Mouse (Mus musculus): ENCODE measurements around the gene Enthd1. TPM values are rescaled to one million over a fixed set of nuclear protein-coding genes. Genes with fewer than 3 reads are reported as not detected.
"Not testable (repeated sequence)": the region's sequence is repeated elsewhere in the genome, so short reads cannot be mapped to it uniquely, and the experiment has no call there.

Gene Enthd1
- polyA plus RNA-seq, 1 experiment from 2014 or later: not detected

- 97% methylated on average over 5 of the region's 5 CpGs for WGBS
- Histone ChIP-seq H3K4me3 (no peak overlapping the region), H3K27me3 (peaks cover under 1% of the 10 kb centered on the region; the same call in 1 of the 2 replicates), H3K4me1 (replicated peaks) (peaks cover 9% of the 10 kb centered on the region), H3K9me3 (no peaks in the 10 kb centered on the region), H3K4me2 (no peak overlapping the region), H3K36me3 (no peaks in the 10 kb centered on the region), H3K9ac (no peak overlapping the region), H3K27ac (no peak overlapping the region)
- ATAC-seq (ENCODE audit: low FRiP score): no peak
Measured at GRCm38 (mm10) chr15:80590641-80591040, 25.7 kb upstream of the Enthd1 start.

DNA sequence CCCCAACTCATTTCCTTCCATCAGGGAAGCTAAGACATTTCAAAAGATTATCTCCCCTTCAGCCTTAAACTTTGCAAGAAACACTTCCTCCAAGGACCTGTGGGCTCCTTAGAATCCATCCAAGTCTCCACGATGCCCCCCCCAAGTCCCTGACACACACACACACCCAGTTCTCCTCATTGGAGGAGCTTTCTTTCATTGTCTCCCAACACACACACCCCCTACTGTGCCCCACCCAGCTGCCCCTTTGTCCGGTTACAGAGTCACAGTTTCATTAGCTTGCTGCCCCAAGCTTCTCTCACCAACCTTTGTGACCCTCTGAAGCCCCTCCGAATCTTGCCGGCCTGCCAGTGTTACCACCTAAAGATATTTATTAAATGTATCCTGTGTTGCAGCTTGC lies 21.3 kb upstream of the Enthd1 start:
- Histone ChIP-seq H3K4me2 (no peak overlapping the region), H3K4me1 (replicated peaks) (peaks cover 9% of the 10 kb centered on the region), H3K36me3 (no peaks in the 10 kb centered on the region), H3K27me3 (peaks cover 10% of the 10 kb centered on the region), H3K9ac (no peak overlapping the region), H3K4me3 (no peak overlapping the region), H3K27ac (no peak overlapping the region), H3K9me3 (no peaks in the 10 kb centered on the region)
- WGBS: 11% methylated on average over 4 of the region's 4 CpGs
- ATAC-seq (ENCODE audit: low FRiP score): no peak

GRCm38 (mm10) chr15:80582581-80583495 lies 17.9 kb upstream of the Enthd1 start:
- no peak overlapping the region for H3K27ac ChIP-seq
- no peaks in the 10 kb centered on the region for H3K36me3 ChIP-seq
- ATAC-seq (ENCODE audit: low FRiP score): no peak
- 81% methylated on average over 20 of the region's 20 CpGs for WGBS
- H3K9ac ChIP-seq: no peak overlapping the region
- H3K27me3 ChIP-seq: peaks cover 14% of the 10 kb centered on the region
- H3K4me3 ChIP-seq: no peak overlapping the region
- H3K4me2 ChIP-seq: no peak overlapping the region
- no peaks in the 10 kb centered on the region for H3K9me3 ChIP-seq
- H3K4me1 ChIP-seq (replicated peaks): peaks cover 12% of the 10 kb centered on the region

- H3K4me2 ChIP-seq; H3K27ac ChIP-seq; H3K9me3 ChIP-seq; H3K9ac ChIP-seq; H3K36me3 ChIP-seq; ATAC-seq (ENCODE audit: low FRiP score); H3K4me3 ChIP-seq: not testable (repeated sequence)
- H3K27me3 ChIP-seq: peaks cover 13% of the 10 kb centered on the region
- 80% methylated on average over 1 of the region's 1 CpGs for WGBS
- peaks cover 11% of the 10 kb centered on the region for H3K4me1 ChIP-seq (replicated peaks)
Measured at GRCm38 (mm10) chr15:80580585-80580984, 15.6 kb upstream of the Enthd1 start.

- H3K4me1 ChIP-seq (replicated peaks): peaks cover 11% of the 10 kb centered on the region
- no peaks in the 10 kb centered on the region for H3K36me3 ChIP-seq
- ATAC-seq (ENCODE audit: low FRiP score): no peak
- peaks cover 9% of the 10 kb centered on the region; the same call in 1 of the 2 replicates for H3K27me3 ChIP-seq
- no peak overlapping the region for H3K9ac ChIP-seq
- no peaks in the 10 kb centered on the region for H3K9me3 ChIP-seq
- no peak overlapping the region for H3K4me2 ChIP-seq
- H3K4me3 ChIP-seq: no peak overlapping the region
- H3K27ac ChIP-seq: no peak overlapping the region
- 63% methylated on average over 3 of the region's 3 CpGs for WGBS
Measured at GRCm38 (mm10) chr15:80579121-80579520, 14.2 kb upstream of the Enthd1 start.

DNA sequence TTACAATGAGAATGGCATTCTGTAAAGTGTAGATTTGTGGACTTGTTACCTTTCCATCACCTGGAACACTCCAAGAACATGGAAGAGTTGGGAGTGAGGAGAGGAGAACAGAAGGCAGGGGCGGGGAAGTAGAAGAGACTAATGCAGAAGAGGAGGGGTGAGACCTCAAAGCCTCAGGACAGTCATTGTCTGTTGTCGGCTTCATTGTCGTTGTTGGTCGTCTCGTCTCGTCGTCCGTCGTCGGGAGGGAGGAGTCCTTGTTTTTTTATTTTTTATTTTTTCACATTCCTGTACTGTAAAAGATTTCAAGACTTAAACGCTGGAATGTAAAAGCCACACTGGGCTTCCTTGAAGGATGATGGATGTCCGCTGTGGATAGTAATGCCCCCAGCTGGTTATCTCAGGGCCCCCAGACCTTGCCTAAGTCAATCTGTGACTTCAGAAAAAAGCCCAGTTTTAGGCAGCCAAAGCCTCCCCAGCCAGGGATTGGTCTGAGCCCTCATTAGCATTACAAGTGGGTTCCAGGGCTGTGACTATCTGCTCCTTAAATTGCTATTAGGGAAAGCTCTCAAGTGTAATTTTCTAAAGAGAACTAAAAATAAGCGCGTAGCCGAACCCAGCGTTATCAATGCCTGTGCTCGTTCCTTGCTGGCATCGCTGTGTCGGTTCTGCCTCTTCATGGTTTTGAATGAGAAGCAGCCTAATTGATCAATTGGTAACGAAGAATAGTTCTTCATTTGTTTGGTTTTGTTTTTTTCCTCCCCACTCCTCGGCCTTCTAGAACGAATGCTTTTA lies 12.4 kb upstream of the Enthd1 start:
- no peak overlapping the region for H3K9ac ChIP-seq
- no peak for ATAC-seq (ENCODE audit: low FRiP score)
- H3K4me3 ChIP-seq: no peak overlapping the region
- 11% methylated on average over 22 of the region's 22 CpGs for WGBS
- peak overlapping the region; percentile 38 for H3K4me2 ChIP-seq
- H3K9me3 ChIP-seq: no peaks in the 10 kb centered on the region
- no peak overlapping the region for H3K27ac ChIP-seq
- H3K36me3 ChIP-seq: no peaks in the 10 kb centered on the region
- H3K4me1 ChIP-seq (replicated peaks): peaks cover 11% of the 10 kb centered on the region
- H3K27me3 ChIP-seq: peaks cover 12% of the 10 kb centered on the region; the same call in 1 of the 2 replicates

DNA sequence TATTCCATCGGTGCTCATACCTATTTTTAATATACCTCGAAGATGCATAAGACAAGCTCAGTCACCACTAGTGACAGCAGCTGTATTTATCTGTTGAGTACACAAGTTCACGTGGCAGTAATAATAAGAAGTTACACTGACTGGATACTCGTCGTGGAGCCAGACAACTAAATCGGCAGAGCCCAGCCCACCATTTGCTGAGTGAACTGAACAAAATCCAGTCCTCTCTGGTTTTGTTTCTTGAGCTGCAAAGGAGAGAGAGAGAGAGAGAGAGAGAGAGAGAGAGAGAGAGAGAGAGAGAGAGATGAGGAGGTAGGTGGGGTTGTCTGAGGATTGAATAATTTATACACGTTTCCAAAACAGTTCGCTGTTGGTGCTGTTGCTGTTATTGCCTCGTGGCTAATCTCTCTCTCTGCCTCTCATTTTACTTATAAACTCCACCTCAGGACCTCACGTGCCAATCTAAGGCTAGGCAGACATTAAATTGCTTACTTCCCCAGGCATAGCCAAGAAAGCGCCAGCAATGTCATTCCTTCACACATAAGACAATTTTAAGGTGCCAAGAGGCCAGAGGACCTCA lies 11.5 kb upstream of the Enthd1 start:
- WGBS: 83% methylated on average over 11 of the region's 11 CpGs
- no peak overlapping the region for H3K27ac ChIP-seq
- H3K27me3 ChIP-seq: 0 out of 2 replicates have a peak, but pooled peaks cover 8% of the 10 kb centered on the region
- no peak overlapping the region for H3K4me2 ChIP-seq
- peaks cover 11% of the 10 kb centered on the region for H3K4me1 ChIP-seq (replicated peaks)
- H3K9me3 ChIP-seq: no peaks in the 10 kb centered on the region
- no peak overlapping the region for H3K9ac ChIP-seq
- no peaks in the 10 kb centered on the region for H3K36me3 ChIP-seq
- no peak overlapping the region for H3K4me3 ChIP-seq
- ATAC-seq (ENCODE audit: low FRiP score): no peak

GRCm38 (mm10) chr15:80575817-80576370 lies 10.9 kb upstream of the Enthd1 start:
- Histone ChIP-seq H3K9me3 (no peaks in the 10 kb centered on the region), H3K4me1 (replicated peaks) (peaks cover 11% of the 10 kb centered on the region), H3K4me2 (no peak overlapping the region), H3K9ac (no peak overlapping the region), H3K27ac (no peak overlapping the region), H3K4me3 (no peak overlapping the region), H3K27me3 (0 out of 2 replicates have a peak, but pooled peaks cover 11% of the 10 kb centered on the region), H3K36me3 (no peaks in the 10 kb centered on the region)
- no peak for ATAC-seq (ENCODE audit: low FRiP score)
- WGBS: 77% methylated on average over 13 of the region's 13 CpGs

- Histone ChIP-seq H3K9ac (no peak overlapping the region), H3K27me3 (0 out of 2 replicates have a peak, but pooled peaks cover 14% of the 10 kb centered on the region), H3K36me3 (no peaks in the 10 kb centered on the region), H3K27ac (no peak overlapping the region), H3K4me2 (no peak overlapping the region), H3K4me1 (replicated peaks) (peaks cover 11% of the 10 kb centered on the region), H3K4me3 (no peak overlapping the region), H3K9me3 (no peaks in the 10 kb centered on the region)
- ATAC-seq (ENCODE audit: low FRiP score): no peak
- WGBS: 89% methylated on average over 17 of the region's 17 CpGs
Measured at GRCm38 (mm10) chr15:80574211-80575040, 9.5 kb upstream of the Enthd1 start.

- Histone ChIP-seq H3K27ac (no peak overlapping the region), H3K9me3 (no peaks in the 10 kb centered on the region), H3K36me3 (no peaks in the 10 kb centered on the region), H3K4me1 (replicated peaks) (peaks cover 9% of the 10 kb centered on the region), H3K4me2 (no peak overlapping the region), H3K9ac (no peak overlapping the region), H3K27me3 (0 out of 2 replicates have a peak, but pooled peaks cover 10% of the 10 kb centered on the region), H3K4me3 (no peak overlapping the region)
- 83% methylated on average over 9 of the region's 9 CpGs for WGBS
- no peak for ATAC-seq (ENCODE audit: low FRiP score)
Measured at GRCm38 (mm10) chr15:80572811-80573520, 8.0 kb upstream of the Enthd1 start.

GRCm38 (mm10) chr15:80572291-80572690 lies 7.3 kb upstream of the Enthd1 start, which contains the start of gene Grap2:
Gene Grap2, plus strand, starts transcription at chr15:80572594.
- H3K27me3 ChIP-seq: 0 out of 2 replicates have a peak, but pooled peaks cover 10% of the 10 kb centered on the region
- H3K36me3 ChIP-seq: no peaks in the 10 kb centered on the region
- H3K9ac ChIP-seq: no peak within 1 kb of the TSS
- no peaks in the 10 kb centered on the region for H3K9me3 ChIP-seq
- H3K4me1 ChIP-seq (replicated peaks): peaks cover 3% of the 10 kb centered on the region
- ATAC-seq (ENCODE audit: low FRiP score): no peak
- H3K4me2 ChIP-seq: no peak within 1 kb of the TSS
- no peak within 1 kb of the TSS for H3K4me3 ChIP-seq
- 58% methylated on average over 12 of the region's 12 CpGs for WGBS
- no peak within 1 kb of the TSS for H3K27ac ChIP-seq

Measured in hindbrain, embryonic 13.5 days (tissue).